Comparison of ENCODE assay signal across 27 mouse cellular contexts in the genomic region with DNA sequence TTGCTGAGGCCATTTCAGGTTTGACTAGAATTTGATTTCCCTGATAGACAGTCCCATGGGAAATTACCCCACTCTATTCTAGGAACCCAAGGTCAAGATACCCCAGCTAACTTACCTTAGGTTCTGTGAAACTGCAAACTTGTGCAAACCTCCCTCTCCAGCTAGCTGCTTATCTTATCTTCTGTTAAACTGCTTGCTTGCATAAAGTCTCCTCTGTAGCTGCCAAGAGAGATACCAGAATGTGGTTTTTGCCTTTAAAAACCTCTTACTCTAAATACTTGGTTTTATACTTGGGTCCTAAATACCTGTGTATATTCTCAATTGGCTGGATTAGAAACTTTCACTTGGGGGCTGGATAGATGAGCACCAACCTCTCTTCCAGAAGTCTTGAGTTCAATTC. TPM values are rescaled to one million over a fixed set of nuclear protein-coding genes. Genes with fewer than 3 reads are reported as not detected.
DNase-seq lines count a peak whose midpoint lies in the region; ATAC-seq and TF ChIP-seq lines count a peak whose summit lies in the region.
"Had no signal": no experiment of that assay in that cellular context is flagged by ENCODE, and none has a peak within 500 bp of the region (broad histone marks: within the 10 kb centered on the region; RNA-seq: fewer than 3 reads in every experiment).

No protein-coding gene starts in this region.

- no peak overlapping the region for H3K4me2 ChIP-seq in liver, embryonic 14.5 days (ENCODE audit: low read depth)
- H3K4me2 ChIP-seq: embryonic facial prominence, embryonic 12.5 days; embryonic facial prominence, embryonic 15.5 days; forebrain, embryonic 13.5 days; heart, embryonic 11.5 days; hindbrain, embryonic 12.5 days; hindbrain, embryonic 15.5 days had no signal

- H3K36me3 ChIP-seq in liver, embryonic 14.5 days (replicated peaks; ENCODE audit: control insufficient read depth, insufficient read depth, low read depth), result no peaks in the 10 kb centered on the region
- H3K36me3 ChIP-seq: embryonic facial prominence, embryonic 12.5 days; embryonic facial prominence, embryonic 15.5 days; forebrain, embryonic 10.5 days; G1E; hindbrain, embryonic 12.5 days; hindbrain, embryonic 15.5 days had no signal

- H3K9ac ChIP-seq in liver, embryonic 14.5 days (replicated peaks), result no peak overlapping the region
- H3K9ac ChIP-seq: embryonic facial prominence, embryonic 12.5 days; embryonic facial prominence, embryonic 15.5 days; forebrain, embryonic 13.5 days; forebrain, postnatal 0 days; hindbrain, embryonic 12.5 days; hindbrain, embryonic 15.5 days had no signal

- no peaks in the 10 kb centered on the region for H3K9me3 ChIP-seq in liver, embryonic 14.5 days (ENCODE audit: control insufficient read depth, low read length)
- H3K9me3 ChIP-seq: embryonic facial prominence, embryonic 15.5 days; hindbrain, embryonic 15.5 days had no signal

- TF ChIP-seq CTCF in liver, embryonic 14.5 days (IDR thresholded peaks at IDR 0.05; ENCODE audit: low read depth), result no peak
- no peak for TF ChIP-seq CTCF in cerebellum, adult 2 months (IDR thresholded peaks at IDR 0.05; ENCODE audit: borderline replicate concordance, insufficient read depth, low read depth, low read length)

- no peak overlapping the region for H3K27ac ChIP-seq in liver, embryonic 14.5 days
- no peak overlapping the region for H3K27ac ChIP-seq in cerebellum, adult 2 months (ENCODE audit: insufficient read depth, low read length)
- H3K27ac ChIP-seq: embryonic facial prominence, embryonic 12.5 days; embryonic facial prominence, embryonic 15.5 days; forebrain, embryonic 10.5 days; forebrain, embryonic 13.5 days; gastrocnemius, adult 2 months; hindbrain, embryonic 12.5 days; hindbrain, embryonic 15.5 days had no signal

- H3K4me3 ChIP-seq in liver, embryonic 14.5 days (ENCODE audit: insufficient read depth in 1 of 2, low read depth in 2 of 2, low read length in 2 of 2), result no peak overlapping the region
- no peak overlapping the region for H3K4me3 ChIP-seq in cerebellum, adult 2 months (replicated peaks; ENCODE audit: insufficient read depth, low read depth, low read length)
- H3K4me3 ChIP-seq: embryonic facial prominence, embryonic 12.5 days; embryonic facial prominence, embryonic 15.5 days; erythroblast, embryonic 14.5 days; forebrain, embryonic 10.5 days; forebrain, embryonic 13.5 days; gastrocnemius, adult 2 months; hindbrain, embryonic 12.5 days; hindbrain, embryonic 15.5 days had no signal

- H3K27me3 ChIP-seq in liver, embryonic 14.5 days (ENCODE audit: control insufficient read depth, insufficient read depth, low read length), result no peaks in the 10 kb centered on the region
- H3K27me3 ChIP-seq in cerebellum, adult 2 months (ENCODE audit: control insufficient read depth, insufficient read depth, low read length), result no peaks in the 10 kb centered on the region
- H3K27me3 ChIP-seq: embryonic facial prominence, embryonic 12.5 days; embryonic facial prominence, embryonic 15.5 days; forebrain, embryonic 13.5 days; hindbrain, embryonic 12.5 days; hindbrain, embryonic 15.5 days had no signal

- TF ChIP-seq POLR2A in cerebellum, adult 2 months (IDR thresholded peaks at IDR 0.05; ENCODE audit: borderline replicate concordance, insufficient read depth, low read length), result no peak

- H3K4me1 ChIP-seq in liver, embryonic 14.5 days (replicated peaks; ENCODE audit: control insufficient read depth in 2 of 2, insufficient read depth in 2 of 2, low read length in 1 of 2), result no peaks in the 10 kb centered on the region
- H3K4me1 ChIP-seq in cerebellum, adult 2 months (ENCODE audit: control insufficient read depth, insufficient read depth, low read length), result peaks cover 1% of the 10 kb centered on the region; the same call in 1 of the 2 replicates
- H3K4me1 ChIP-seq: embryonic facial prominence, embryonic 12.5 days had no signal

- no peak for DNase-seq in liver, embryonic 14.5 days (ENCODE audit: low read depth in 3 of 3, low spot score in 3 of 3)
- no peak for DNase-seq in liver
- DNase-seq in layer of hippocampus, postnatal 10 days (ENCODE audit: low spot score in 2 of 2), result no peak
- no peak for DNase-seq in cerebellum, postnatal 4 days (ENCODE audit: low spot score in 2 of 2)
- DNase-seq in cerebellum, adult 2 months, result no peak
- DNase-seq: adrenal gland, adult 8-10 months; adrenal gland, postnatal 25 days; B cell, adult 2 months; cerebellum, adult 18-20 months; cerebellum, adult 9-11 months; cerebellum, postnatal 36 days; forebrain, postnatal 0 days; gastrocnemius, adult 2 months; gastrocnemius, postnatal 14 days; heart, adult 11 months had no signal

- peak; percentile 40; the same call in 1 of the 2 replicates for TF ChIP-seq EP300 in liver, embryonic 14.5 days (IDR thresholded peaks at IDR 0.05; ENCODE audit: low read depth)

- no peak for ATAC-seq in liver, embryonic 14.5 days (ENCODE audit: insufficient read depth)
- peak; percentile 53; the same call in 1 of the 2 replicates for ATAC-seq in erythroblast, adult 5-6 weeks (replicated peaks; ENCODE audit: low FRiP score, poor library complexity, severe bottlenecking)
- peak; percentile 44; the same call in 1 of the 2 replicates for ATAC-seq in megakaryocyte progenitor cell, adult 5-6 weeks (replicated peaks; ENCODE audit: poor library complexity)
- ATAC-seq: activated CD4-positive, CD25-positive, alpha-beta regulatory T cell, adult 4 months; forebrain, embryonic 13.5 days; forebrain, postnatal 0 days had no signal

RNA-seq across cellular contexts. Expression of a gene that starts 36.1 kb away (rescaled TPM):
- 10.7 and 12.9 TPM in 2 replicates for polyA plus RNA-seq in liver, embryonic 14.5 days (2012; rRNA removed)
- polyA plus RNA-seq in liver, embryonic 14.5 days (2014; fragmentation: Nextera tagmentation; extraction: Ambion mirVana), result 11.6 and 12.2 TPM in 2 replicates
- 1.9 and 4.6 TPM in 2 replicates for total RNA-seq in erythroblast, adult 5-6 weeks (2015; ENCODE audit: low replicate concordance)
- total RNA-seq in erythroblast, adult 5-6 weeks (2017; ENCODE audit: low replicate concordance), result 1.5 and 3.2 TPM in 2 replicates
- 16.2 and 17.8 TPM in 2 replicates for total RNA-seq in megakaryocyte progenitor cell, adult 5-6 weeks (2015)
- 16.4 and 19.2 TPM in 2 replicates for total RNA-seq in megakaryocyte progenitor cell, adult 5-6 weeks (2017)
- 10 to 100 TPM; 85.7 to 92.4 TPM for total RNA-seq in layer of hippocampus, postnatal 10 days (2021)
- polyA plus RNA-seq in cerebellum, adult 2 months (2012; rRNA removed), result 130 and 139 TPM in 2 replicates

Comparison
In these comparisons a context has a peak if more than half of its experiments do, and no peak if none do; other contexts are left out.
1. RNA of a gene that starts 36.1 kb away (total RNA-seq): 85.7 to 92.4 TPM in layer of hippocampus, postnatal 10 days; 16.2 to 19.2 TPM in megakaryocyte progenitor cell, adult 5-6 weeks and 1.5 to 4.6 TPM in erythroblast, adult 5-6 weeks; every median in the first group is over 4 times any median in the second.